Mouse (Mus musculus): ENCODE measurements at regions not wholly inside any gene's neighbourhood (a gene's known extent, or its start where the extent isn't known, plus 50 kb on each side); places are given as distances from the start of the nearest gene placed in this dataset.
A peak's percentile ranks its signal among the peaks of the same experiment; 100 is the strongest.

DNA sequence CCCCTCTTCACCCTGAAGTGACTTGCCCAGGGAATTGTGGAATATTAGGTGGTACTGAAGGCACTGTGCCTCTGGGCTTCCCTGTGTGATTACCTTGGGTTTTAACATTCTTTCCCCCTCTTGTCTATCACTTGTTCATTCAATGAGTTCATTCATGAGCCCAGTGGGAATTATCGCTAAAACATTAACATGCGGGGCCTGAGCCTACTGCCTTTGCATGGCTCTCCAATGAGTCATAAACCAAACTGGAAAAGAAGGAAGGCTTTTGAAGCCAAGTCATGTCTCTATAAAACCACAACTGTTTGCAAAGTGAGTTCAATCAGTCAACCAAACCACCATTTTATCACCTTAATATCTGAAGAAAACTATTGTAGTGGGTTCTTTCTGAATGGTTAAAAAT, 173.8 kb downstream of the Moxd1 start:
- Histone ChIP-seq H3K27ac (peak overlapping the region; percentile 78), H3K4me3 (no peak overlapping the region)
- TF ChIP-seq CTCF (IDR thresholded peaks at IDR 0.05) = no peak
- DNase-seq = no peak
- intact Hi-C loops (cut with DNase I) = no loop called here

DNA sequence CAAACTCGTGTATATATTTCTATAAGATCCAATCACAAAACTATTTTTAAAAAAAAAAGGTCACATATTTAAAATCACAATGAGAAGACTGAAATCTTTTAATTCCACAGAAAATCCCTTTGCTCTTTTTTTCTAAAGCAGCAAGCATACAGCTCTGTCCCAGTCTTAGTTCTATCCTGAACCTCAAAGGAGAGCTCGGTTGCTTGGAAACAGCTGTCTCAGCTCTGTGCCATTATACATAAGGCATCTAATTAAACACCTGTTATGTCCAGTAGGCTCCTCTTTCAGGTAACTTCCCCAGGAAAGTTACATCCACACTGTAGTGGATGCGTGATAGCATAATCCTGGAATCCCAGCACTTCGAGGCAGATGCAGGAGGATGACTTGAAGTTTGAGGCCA, 181.5 kb downstream of the Moxd1 start:
- TF ChIP-seq CTCF (IDR thresholded peaks at IDR 0.05) = no peak
- DNase-seq = no peak
- no peak overlapping the region for H3K4me3 ChIP-seq
- intact Hi-C loops (cut with DNase I) = loop anchor here (5.0 kb wide), 1 partner anchor 187 kb away; no protein-coding TSS in a partner anchor
- H3K27ac ChIP-seq = no peak overlapping the region

DNA sequence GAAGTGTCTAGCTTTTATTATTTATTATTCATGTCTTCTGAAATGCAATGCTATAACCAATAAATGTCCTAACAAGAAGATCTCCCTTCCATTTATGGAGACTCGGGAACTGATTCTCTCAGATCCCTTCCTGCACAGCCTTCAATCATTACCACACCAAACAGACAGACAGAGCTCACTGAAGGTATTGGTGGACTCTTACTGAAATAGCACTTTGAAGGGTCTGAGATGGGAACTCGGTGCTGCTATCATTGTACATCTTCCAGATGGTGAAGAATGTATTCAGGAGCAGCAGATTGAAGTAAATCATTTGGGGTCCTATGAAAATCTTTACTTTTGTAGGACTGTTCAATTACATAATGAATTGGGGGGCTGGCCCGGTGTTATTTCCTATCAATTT, 183.6 kb downstream of the Moxd1 start:
- intact Hi-C loops (cut with DNase I) = loop anchor here (5.0 kb wide), 1 partner anchor 185 kb away; no protein-coding TSS in a partner anchor

DNA sequence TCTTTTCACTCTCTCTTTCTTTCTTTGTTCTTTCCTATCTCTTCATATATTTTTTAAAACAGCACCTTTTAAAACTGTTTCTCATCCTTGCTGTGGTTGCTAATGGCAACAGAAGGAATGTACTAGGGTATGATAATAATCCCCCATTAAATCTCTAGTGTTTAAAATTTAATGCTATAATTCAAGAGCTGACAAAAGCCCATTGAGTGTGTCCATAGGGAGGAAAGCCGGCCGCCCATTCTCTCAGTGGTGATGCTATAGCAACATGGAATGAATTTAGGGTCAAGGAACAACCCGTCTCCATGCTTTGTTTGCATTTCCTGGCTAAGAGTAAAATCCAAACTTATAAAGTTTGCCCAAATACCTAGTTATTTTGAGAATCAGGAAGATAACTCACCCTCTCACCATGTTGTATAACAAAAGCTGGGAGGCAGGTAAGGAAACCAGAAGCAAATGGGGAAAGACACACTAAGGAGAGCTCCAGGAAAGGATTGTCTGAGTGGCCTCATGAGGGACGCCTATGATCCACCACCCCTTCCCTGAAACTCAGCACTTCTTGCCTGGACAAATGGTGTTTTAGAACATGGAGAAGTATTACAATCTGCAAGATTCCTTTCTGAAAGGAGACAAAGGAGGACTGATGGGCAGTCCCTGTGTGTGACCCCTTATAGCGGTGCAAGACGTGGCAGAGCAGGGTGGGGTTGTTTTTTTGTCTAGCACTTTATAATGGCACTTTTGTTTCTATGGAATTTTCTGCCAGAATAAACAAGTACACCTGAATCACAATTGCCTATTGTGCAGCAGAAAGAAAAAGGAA, 184.3 kb downstream of the Moxd1 start:
- H3K27ac ChIP-seq = no peak overlapping the region
- intact Hi-C loops (cut with DNase I) = loop anchor here (5.0 kb wide), 1 partner anchor 185 kb away; no protein-coding TSS in a partner anchor
- TF ChIP-seq CTCF (IDR thresholded peaks at IDR 0.05) = no peak
- no peak overlapping the region for H3K4me3 ChIP-seq
- no peak for DNase-seq

More for the DNA sequence above, 183.6 kb downstream of the Moxd1 start:
- no peak overlapping the region for H3K4me3 ChIP-seq
- DNase-seq = no peak
- no peak for TF ChIP-seq CTCF (IDR thresholded peaks at IDR 0.05)
- no peak overlapping the region for H3K27ac ChIP-seq

DNA sequence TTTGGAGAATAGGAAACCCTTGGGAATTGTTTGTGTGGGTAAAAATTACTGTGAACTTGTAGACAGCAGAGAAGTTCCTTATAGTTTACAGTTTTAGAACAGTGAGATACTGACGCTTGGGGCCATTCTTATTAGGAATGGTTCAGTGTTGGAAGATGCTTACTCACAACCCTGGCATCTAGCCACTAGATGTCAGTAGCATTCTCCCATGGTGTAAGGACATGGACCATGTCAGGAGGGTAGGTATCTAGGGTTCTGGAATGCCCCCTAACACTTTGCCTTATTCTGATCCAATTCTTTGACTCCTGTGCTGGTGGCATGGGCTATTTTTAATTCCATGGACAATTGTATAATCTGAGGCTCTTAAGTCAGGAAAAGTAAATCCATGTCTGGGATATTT, 185.3 kb upstream of the Ccn2 start:
- no peak for DNase-seq
- no peak overlapping the region for H3K27ac ChIP-seq
- peak; percentile 63 for TF ChIP-seq CTCF (IDR thresholded peaks at IDR 0.05)
- intact Hi-C loops (cut with DNase I) = loop anchor here (5.0 kb wide), 1 partner anchor 182 kb away; no protein-coding TSS in a partner anchor
- no peak overlapping the region for H3K4me3 ChIP-seq

DNA sequence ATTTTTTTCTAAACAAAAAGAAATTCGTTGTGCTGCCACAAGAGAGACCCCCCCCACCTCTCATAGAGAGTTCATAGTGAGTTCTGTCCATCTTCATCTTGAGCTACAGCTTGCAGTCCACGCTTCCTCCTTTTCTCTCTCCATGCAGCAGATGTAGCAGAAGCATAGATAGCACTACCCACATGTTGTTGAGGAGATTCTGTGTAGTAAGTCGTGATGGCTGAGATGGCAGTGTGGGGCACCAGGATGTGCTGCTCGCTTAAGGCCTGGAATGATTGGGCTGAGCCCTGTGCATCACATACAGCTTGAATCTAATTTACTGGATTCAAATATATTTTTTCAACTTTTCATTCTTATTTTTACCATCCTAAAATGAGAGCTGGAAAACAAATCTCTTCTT, 184.4 kb upstream of the Ccn2 start:
- intact Hi-C loops (cut with DNase I) = no loop called here
- no peak for TF ChIP-seq CTCF (IDR thresholded peaks at IDR 0.05)
- DNase-seq = no peak
- no peak overlapping the region for H3K27ac ChIP-seq
- no peak overlapping the region for H3K4me3 ChIP-seq

DNA sequence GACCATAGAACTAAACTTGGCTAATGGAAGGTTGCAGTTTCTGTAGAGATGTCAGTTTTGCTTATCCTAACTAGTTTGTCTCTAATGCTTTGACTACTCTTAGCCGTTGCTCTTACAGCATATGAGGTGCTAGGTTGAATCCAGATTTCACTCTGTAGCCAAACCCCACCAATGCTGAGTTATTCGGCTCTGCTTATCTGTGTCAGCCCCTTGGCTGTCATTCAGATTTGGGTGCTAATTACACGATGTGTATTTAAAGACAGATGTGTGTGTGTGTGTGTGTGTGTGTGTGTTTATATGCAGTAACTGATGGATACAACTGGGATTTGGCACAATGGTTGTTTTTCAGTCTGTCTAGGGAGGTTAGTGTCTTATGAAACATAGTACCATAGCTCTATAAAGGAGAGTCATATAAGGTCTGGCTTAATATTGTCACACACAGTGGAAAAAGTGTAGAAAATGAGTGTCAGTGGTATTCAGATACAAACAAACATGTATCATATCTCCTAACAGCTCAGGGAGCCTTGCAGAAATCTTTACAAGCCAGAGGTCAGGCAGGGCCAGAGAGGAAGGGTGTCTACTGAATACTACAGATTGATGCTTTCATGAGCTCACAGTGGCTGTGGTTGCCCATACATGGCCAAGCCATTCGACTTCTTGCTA, 172.6 kb upstream of the Ccn2 start:
- Histone ChIP-seq H3K27ac (no peak overlapping the region), H3K4me3 (no peak overlapping the region)
- intact Hi-C loops (cut with DNase I) = no loop called here
- DNase-seq = no peak
- no peak for TF ChIP-seq CTCF (IDR thresholded peaks at IDR 0.05)

DNA sequence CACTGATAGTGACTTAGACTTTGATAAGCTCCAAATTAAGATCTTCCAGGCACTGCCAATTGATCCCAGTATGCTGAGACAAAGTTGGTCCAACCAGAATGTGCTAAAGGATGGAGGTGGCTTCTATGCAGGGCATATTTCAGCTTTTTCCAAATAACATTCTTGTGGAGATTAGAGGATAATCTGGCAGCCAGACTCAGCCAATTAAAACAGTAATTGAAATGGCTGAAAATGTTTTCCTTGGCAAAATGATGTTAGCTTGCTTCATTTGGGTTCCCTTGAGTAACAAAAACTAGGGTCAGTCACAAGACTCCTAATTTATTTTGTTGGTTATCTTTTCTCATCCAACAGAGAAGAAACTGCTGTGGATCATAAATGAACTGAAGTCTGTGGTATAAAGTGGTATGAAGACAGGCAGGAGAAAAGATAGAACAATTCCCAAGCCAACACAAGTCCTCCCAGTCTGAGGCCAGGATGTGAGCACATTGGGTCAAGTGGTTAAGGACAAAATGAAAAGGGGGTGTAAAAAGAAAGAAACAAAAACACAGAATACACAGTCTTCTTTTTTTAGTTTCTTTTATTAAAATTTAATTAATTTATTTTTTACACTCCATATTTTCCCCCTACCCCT, 161.4 kb upstream of the Ccn2 start:
- TF ChIP-seq CTCF (IDR thresholded peaks at IDR 0.05) = no peak
- intact Hi-C loops (cut with DNase I) = no loop called here

DNA sequence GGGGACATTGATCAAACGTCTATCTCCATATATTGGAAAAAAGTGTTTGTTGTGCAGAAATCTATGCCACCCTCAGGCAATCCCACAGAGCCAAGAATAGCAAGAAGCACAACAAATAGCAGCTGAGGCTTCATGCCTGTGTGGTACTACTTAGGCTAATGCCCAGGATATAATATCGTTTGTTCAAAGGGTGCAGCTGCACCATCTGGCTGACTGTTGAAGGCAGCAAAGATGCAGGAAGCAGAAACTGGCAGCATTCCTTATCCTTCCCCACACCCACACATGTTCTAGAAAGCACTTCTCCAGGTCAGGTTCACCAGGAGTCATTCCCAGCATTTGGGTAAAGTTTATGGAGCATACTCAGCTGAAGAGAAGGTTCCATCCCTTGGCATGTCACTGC, 158.1 kb upstream of the Ccn2 start:
- intact Hi-C loops (cut with DNase I) = no loop called here
- TF ChIP-seq CTCF (IDR thresholded peaks at IDR 0.05) = no peak
- no peak overlapping the region for H3K27ac ChIP-seq
- no peak overlapping the region for H3K4me3 ChIP-seq
- DNase-seq = no peak

More for the DNA sequence above, 161.4 kb upstream of the Ccn2 start:
- H3K4me3 ChIP-seq = no peak overlapping the region
- no peak overlapping the region for H3K27ac ChIP-seq
- DNase-seq = no peak

DNA sequence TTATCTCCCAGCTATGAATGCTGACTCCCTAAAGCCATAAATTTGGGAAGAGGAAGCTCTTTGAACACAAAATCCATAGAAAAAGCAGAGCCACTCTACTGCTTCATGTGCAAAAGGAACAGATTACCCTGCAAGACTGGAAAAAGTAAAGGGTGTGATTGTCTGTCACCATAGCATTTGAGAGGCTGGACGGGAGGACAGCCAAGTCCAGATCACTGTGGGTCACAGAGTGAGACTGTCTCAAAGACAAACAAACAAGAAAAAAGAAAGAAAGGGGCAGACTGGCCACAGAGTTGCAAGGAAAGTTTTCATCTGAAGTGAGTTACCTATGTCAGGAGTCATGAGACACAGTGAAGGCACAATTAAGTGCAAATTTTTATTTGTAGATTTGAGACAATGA, 150.7 kb upstream of the Ccn2 start:
- DNase-seq = no peak
- TF ChIP-seq CTCF (IDR thresholded peaks at IDR 0.05) = no peak
- Histone ChIP-seq H3K4me3 (no peak overlapping the region), H3K27ac (peak overlapping the region; percentile 65)
- intact Hi-C loops (cut with DNase I) = no loop called here

DNA sequence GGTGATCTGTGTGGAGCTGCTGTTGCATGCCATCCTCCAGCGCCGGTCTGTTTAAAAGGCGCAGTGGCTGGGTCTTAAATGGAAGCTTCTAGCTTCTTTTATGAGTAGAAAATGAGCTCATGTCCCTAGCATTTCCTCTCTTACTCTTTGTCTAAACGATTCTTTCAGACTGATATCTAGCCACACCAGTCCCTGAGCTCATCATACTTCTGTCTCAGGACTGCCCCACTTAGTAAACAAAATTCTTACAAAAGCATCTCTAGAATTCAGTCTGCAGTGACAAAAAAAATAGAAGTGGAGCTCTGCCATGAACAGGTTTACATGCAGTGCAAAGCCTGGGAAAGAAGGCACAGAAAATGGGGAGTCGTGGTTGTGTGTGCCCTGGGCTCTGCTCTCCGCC, 150.2 kb upstream of the Ccn2 start:
- DNase-seq = no peak
- intact Hi-C loops (cut with DNase I) = no loop called here
- no peak for TF ChIP-seq CTCF (IDR thresholded peaks at IDR 0.05)
- peak overlapping the region; percentile 65 for H3K27ac ChIP-seq
- H3K4me3 ChIP-seq = no peak overlapping the region

DNA sequence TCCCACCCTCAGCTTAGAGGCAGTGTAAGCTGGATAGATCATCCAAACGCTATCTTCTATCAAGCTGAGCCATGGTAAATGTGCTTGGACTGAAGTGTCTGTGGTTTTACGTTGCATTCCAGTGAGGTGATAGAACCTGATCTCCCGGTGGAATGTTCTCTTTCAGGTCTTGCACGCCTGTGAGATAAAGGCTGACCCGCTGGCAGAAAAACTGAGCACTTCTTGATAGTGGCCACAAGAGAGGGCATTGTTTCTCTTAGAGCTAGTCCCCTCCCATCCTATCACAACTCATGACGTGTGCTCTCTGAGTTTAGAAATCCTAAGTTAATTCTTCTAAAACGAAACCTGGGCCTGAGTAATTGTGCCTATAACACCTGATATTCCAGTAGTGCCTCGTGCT, 149.1 kb upstream of the Ccn2 start:
- intact Hi-C loops (cut with DNase I) = no loop called here
- TF ChIP-seq CTCF (IDR thresholded peaks at IDR 0.05) = no peak

DNA sequence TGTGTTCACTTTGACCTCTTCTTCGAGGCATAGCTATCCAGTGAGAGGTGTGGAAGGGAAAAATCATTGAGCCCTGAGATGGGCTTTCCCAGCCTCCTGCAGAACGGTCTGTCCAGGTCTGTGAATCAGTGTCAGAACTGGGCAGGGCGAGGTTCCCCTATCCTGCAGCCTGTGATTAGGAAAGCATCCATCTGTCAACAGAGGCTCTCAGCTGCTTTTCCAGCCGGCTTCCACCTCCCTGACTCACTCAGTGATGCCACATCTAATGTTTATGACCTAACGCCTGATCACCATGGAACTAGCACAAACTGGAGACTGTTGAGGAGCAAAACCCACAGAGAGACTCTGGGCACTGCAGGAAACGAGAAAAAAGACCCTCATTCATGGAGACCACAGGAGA, 148.1 kb upstream of the Ccn2 start:
- intact Hi-C loops (cut with DNase I) = no loop called here
- H3K27ac ChIP-seq = peak overlapping the region; percentile 84
- peak; percentile 47 for DNase-seq
- no peak overlapping the region for H3K4me3 ChIP-seq
- TF ChIP-seq CTCF (IDR thresholded peaks at IDR 0.05) = no peak

More for the DNA sequence above, 149.1 kb upstream of the Ccn2 start:
- no peak for DNase-seq
- Histone ChIP-seq H3K27ac (no peak overlapping the region), H3K4me3 (no peak overlapping the region)

Measured in gastrocnemius, adult 2 months (tissue).